Mouse (Mus musculus): ENCODE data around the gene Atl3. TPM values are rescaled to one million over a fixed set of nuclear protein-coding genes. Genes with fewer than 3 reads are reported as not detected.
"Not testable (repeated sequence)": the region's sequence is repeated elsewhere in the genome, so short reads cannot be mapped to it uniquely, and the experiment has no call there.

Atl3 gene
- polyA plus RNA-seq, 1 experiment from 2014 or later, result 11.6 TPM

DNA sequence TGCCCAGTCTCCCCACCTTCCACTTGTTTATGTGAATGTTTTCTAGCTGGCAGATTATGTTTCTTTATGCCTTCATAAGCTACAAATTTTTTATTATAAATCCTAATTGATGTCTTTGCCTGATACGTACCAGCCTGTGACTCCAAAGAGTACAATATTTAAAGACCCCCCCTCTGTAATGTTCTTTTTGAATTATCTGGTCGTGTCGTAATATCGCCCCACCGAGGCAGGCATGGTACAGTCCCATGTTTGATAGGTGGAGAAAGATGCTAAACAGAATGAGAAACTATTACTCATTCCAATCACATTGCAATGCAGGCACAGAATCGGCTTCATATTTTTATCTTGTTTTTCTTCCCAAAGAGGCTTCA is 10.3 kb upstream of the Atl3 start:
- peak; percentile 65 for ATAC-seq
- no peaks in the 10 kb centered on the region for H3K27me3 ChIP-seq (replicated peaks)
- peak overlapping the region; percentile 95 for H3K4me3 ChIP-seq (replicated peaks)
- peaks cover 8% of the 10 kb centered on the region for H3K4me1 ChIP-seq (replicated peaks)
- no peaks in the 10 kb centered on the region for H3K36me3 ChIP-seq
- H3K27ac ChIP-seq, result peak overlapping the region; percentile 46; the same call in 1 of the 2 replicates
- H3K9ac ChIP-seq, result peak overlapping the region; percentile 32
- H3K9me3 ChIP-seq, result no peaks in the 10 kb centered on the region
- 1% methylated on average over 6 of the region's 6 CpGs for WGBS
- H3K4me2 ChIP-seq (replicated peaks), result peak overlapping the region; percentile 78

- no peak for ATAC-seq
- no peak overlapping the region for H3K27ac ChIP-seq
- no peak overlapping the region for H3K4me3 ChIP-seq (replicated peaks)
- H3K9ac ChIP-seq, result no peak overlapping the region
- no peaks in the 10 kb centered on the region for H3K27me3 ChIP-seq (replicated peaks)
- H3K4me2 ChIP-seq (replicated peaks), result peak overlapping the region; percentile 78; the same call in 1 of the 2 replicates
- WGBS, result 60% methylated on average over 5 of the region's 5 CpGs
- peaks cover 8% of the 10 kb centered on the region for H3K4me1 ChIP-seq (replicated peaks)
- H3K9me3 ChIP-seq, result no peaks in the 10 kb centered on the region
- no peaks in the 10 kb centered on the region for H3K36me3 ChIP-seq
Observed at GRCm38 (mm10) chr19:7484076-7484475, 9.8 kb upstream of the Atl3 start.

DNA sequence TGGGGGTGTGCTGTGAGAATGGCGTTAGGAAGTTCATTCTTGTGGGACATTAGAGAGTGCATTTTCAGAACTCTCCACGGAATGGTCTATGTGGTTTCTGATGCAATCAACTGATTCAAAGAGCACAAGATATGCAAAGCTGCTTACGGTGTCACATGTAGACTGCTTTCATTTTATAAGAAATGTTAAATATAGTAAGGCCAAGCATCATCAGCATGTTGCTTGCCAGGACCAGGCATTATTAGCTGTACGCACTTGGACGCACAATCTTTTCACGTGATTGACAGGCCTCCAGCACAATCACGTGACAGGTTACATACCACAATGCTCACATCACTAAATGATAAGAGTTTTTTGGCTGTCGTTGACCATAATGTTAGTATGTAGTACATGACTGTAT is 6.2 kb upstream of the Atl3 start:
- Histone ChIP-seq H3K27ac (no peak overlapping the region), H3K9me3 (no peaks in the 10 kb centered on the region), H3K36me3 (no peaks in the 10 kb centered on the region), H3K9ac (no peak overlapping the region), H3K27me3 (replicated peaks) (no peaks in the 10 kb centered on the region), H3K4me2 (replicated peaks) (no peak overlapping the region), H3K4me1 (replicated peaks) (no peaks in the 10 kb centered on the region), H3K4me3 (replicated peaks) (no peak overlapping the region)
- no peak for ATAC-seq
- 82% methylated on average over 8 of the region's 8 CpGs for WGBS

- H3K27me3 ChIP-seq (replicated peaks), result no peaks in the 10 kb centered on the region
- WGBS, result 84% methylated on average over 6 of the region's 6 CpGs
- H3K9ac ChIP-seq, result no peak overlapping the region
- H3K36me3 ChIP-seq, result no peaks in the 10 kb centered on the region
- no peaks in the 10 kb centered on the region for H3K9me3 ChIP-seq
- no peak overlapping the region for H3K4me3 ChIP-seq (replicated peaks)
- ATAC-seq, result no peak
- H3K4me2 ChIP-seq (replicated peaks), result no peak overlapping the region
- no peaks in the 10 kb centered on the region for H3K4me1 ChIP-seq (replicated peaks)
- no peak overlapping the region for H3K27ac ChIP-seq
Observed at GRCm38 (mm10) chr19:7491960-7492359, 1.9 kb upstream of the Atl3 start.

DNA sequence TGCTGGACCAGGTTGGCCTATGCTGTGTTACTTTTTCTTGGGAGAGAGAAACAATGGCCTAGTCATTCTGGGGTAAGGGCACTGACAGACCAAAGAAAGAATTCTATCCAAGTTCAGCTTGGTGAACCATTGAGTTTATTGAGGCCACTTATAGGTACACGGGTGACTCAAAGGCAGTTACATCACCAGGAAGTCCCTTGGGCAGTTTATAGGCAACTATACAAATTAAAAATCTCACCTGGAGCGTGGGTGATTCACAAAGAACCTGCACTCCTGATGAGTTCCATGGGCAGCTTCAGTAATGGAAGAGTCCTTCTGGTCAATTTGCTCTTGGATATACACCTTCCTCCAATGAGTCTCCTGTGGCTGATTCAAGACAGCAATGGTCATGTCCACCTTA is 1.2 kb upstream of the Atl3 start:
- ATAC-seq, result no peak
- Histone ChIP-seq H3K36me3 (no peaks in the 10 kb centered on the region), H3K27me3 (replicated peaks) (no peaks in the 10 kb centered on the region), H3K27ac (no peak overlapping the region), H3K4me2 (replicated peaks) (no peak overlapping the region), H3K4me3 (replicated peaks) (no peak overlapping the region), H3K9ac (no peak overlapping the region), H3K4me1 (replicated peaks) (no peaks in the 10 kb centered on the region), H3K9me3 (no peaks in the 10 kb centered on the region)
- 86% methylated on average over 2 of the region's 2 CpGs for WGBS

DNA sequence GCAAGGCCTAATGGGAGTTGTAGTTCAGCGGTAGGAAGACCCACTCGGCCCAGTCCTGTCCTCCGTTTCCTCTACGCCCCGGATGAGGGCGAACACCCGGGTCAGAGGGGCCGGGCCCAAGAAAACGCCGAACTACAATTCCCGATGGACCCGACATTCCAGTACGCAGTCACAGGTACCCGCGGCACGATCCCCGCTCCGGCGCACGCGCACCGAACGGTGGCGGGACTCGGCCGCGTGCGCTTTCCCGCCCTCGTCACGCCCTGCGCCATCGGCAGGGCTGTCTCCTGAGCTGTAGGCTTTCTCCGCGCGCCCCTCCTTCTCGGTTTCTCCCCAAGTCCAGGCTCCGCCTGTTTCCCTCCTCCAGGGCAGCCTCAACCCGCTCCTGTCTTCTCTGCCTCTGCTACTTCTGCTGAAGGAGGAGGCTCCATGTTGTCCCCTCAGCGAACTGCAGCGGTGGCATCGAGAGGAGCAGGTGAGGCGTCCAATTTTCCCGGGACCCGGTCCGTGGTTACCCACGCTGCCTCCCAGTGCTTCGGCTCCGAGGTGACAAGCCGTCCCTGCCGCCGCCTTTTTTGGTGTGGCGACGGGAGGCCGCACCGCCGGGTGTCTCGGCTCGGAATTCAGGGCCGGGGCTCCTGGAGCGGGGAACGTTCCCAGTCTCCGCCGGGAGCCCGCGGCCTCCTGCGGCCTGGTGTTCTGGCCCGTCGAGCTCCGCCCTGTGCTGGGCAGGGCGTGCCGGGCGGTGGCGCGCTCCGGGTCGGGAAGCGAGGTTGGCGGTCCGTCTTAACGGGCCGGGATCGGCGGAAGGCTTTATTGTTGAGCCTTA is 561 bp downstream of the Atl3 start:
- Histone ChIP-seq H3K4me1 (replicated peaks) (no peaks in the 10 kb centered on the region), H3K36me3 (no peaks in the 10 kb centered on the region), H3K9me3 (no peaks in the 10 kb centered on the region), H3K27me3 (replicated peaks) (no peaks in the 10 kb centered on the region), H3K27ac (peak overlapping the region; percentile 98), H3K4me2 (replicated peaks) (peak overlapping the region; percentile 70), H3K9ac (peak overlapping the region; percentile 75), H3K4me3 (replicated peaks) (peak overlapping the region; percentile 59)
- under 1% methylated on average over 84 of the region's 84 CpGs for WGBS
- peak; percentile 96 for ATAC-seq

- no peaks in the 10 kb centered on the region for H3K36me3 ChIP-seq
- WGBS, result 41% methylated on average over 14 of the region's 14 CpGs
- H3K9ac ChIP-seq, result peak overlapping the region; percentile 75; the same call in 1 of the 2 replicates
- H3K27me3 ChIP-seq (replicated peaks), result no peaks in the 10 kb centered on the region
- H3K9me3 ChIP-seq, result no peaks in the 10 kb centered on the region
- no peak overlapping the region for H3K27ac ChIP-seq
- no peaks in the 10 kb centered on the region for H3K4me1 ChIP-seq (replicated peaks)
- H3K4me2 ChIP-seq (replicated peaks), result peak overlapping the region; percentile 70
- H3K4me3 ChIP-seq (replicated peaks), result peak overlapping the region; percentile 59
- ATAC-seq, result no peak
Observed at GRCm38 (mm10) chr19:7495221-7496038, 1.6 kb downstream of the Atl3 start.

- 71% methylated on average over 1 of the region's 1 CpGs for WGBS
Observed at GRCm38 (mm10) chr19:7496070-7496469, 2.2 kb downstream of the Atl3 start.

DNA sequence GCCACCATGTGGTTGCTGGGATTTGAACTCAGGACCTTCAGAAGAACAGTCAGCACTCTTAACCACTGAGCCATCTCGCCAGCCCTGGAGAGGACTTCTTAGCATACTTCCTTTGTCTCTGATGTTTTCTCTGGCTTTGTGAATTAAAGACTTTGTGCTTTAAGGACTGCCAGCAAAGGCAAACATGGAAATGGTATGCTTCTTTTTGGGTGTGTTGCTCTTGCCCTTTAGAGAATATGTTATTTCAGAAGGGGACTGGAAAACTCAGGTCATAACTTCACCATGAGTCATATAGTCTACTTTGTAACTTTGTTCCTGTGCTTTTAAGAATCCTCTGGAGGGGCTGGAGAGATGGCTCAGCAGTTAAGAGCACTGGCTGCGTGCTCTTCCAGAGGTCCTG is 5.0 kb downstream of the Atl3 start:
- H3K4me2 ChIP-seq (replicated peaks), result no peak overlapping the region
- ATAC-seq, result no peak
- no peaks in the 10 kb centered on the region for H3K36me3 ChIP-seq
- no peak overlapping the region for H3K9ac ChIP-seq
- no peak overlapping the region for H3K4me3 ChIP-seq (replicated peaks)
- no peaks in the 10 kb centered on the region for H3K9me3 ChIP-seq
- WGBS, result 92% methylated on average over 2 of the region's 2 CpGs
- no peaks in the 10 kb centered on the region for H3K4me1 ChIP-seq (replicated peaks)
- no peak overlapping the region for H3K27ac ChIP-seq
- no peaks in the 10 kb centered on the region for H3K27me3 ChIP-seq (replicated peaks)

More at GRCm38 (mm10) chr19:7496070-7496469, 2.2 kb downstream of the Atl3 start:
- not testable (repeated sequence) for H3K9me3 ChIP-seq; H3K4me3 ChIP-seq (replicated peaks); H3K4me1 ChIP-seq (replicated peaks); H3K4me2 ChIP-seq (replicated peaks); H3K27ac ChIP-seq; H3K36me3 ChIP-seq; H3K27me3 ChIP-seq (replicated peaks); ATAC-seq; H3K9ac ChIP-seq

- ATAC-seq, result no peak
- Histone ChIP-seq H3K9me3 (no peaks in the 10 kb centered on the region), H3K4me2 (replicated peaks) (no peak overlapping the region), H3K4me3 (replicated peaks) (no peak overlapping the region), H3K4me1 (replicated peaks) (no peaks in the 10 kb centered on the region), H3K27ac (no peak overlapping the region), H3K27me3 (replicated peaks) (no peaks in the 10 kb centered on the region), H3K36me3 (no peaks in the 10 kb centered on the region), H3K9ac (no peak overlapping the region)
- 88% methylated on average over 1 of the region's 1 CpGs for whole genome bisulfite sequencing
Observed at GRCm38 (mm10) chr19:7500701-7501100, 6.9 kb downstream of the Atl3 start.

- H3K9me3 ChIP-seq, result no peaks in the 10 kb centered on the region
- 73% methylated on average over 2 of the region's 2 CpGs for WGBS
- H3K27me3 ChIP-seq (replicated peaks), result no peaks in the 10 kb centered on the region
- no peaks in the 10 kb centered on the region for H3K36me3 ChIP-seq
- H3K27ac ChIP-seq, result no peak overlapping the region
- no peaks in the 10 kb centered on the region for H3K4me1 ChIP-seq (replicated peaks)
- no peak overlapping the region for H3K4me3 ChIP-seq (replicated peaks)
- H3K4me2 ChIP-seq (replicated peaks), result no peak overlapping the region
- no peak overlapping the region for H3K9ac ChIP-seq
- no peak for ATAC-seq
Observed at GRCm38 (mm10) chr19:7502432-7502831, 8.6 kb downstream of the Atl3 start.

DNA sequence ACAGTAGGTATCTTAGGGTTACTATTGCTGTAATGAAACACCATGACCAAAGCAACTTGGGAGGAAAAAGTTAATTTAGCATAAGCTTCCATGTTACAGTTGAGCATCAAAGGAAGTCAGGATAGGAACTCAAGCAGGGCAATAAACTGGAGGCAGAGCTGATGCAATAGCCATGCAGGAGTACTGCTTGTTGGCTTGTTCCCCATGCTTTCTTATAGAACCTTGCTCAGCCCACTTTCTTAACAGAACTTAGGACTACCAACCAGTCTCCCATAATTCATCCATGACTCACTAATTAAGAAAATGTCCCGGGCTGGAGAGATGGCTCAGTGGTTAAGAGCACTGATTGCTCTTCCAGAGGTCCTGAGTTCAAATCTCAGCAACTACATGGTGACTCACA is 12.5 kb downstream of the Atl3 start:
- Histone ChIP-seq H3K4me1 (replicated peaks) (no peaks in the 10 kb centered on the region), H3K4me2 (replicated peaks) (no peak overlapping the region), H3K27me3 (replicated peaks) (no peaks in the 10 kb centered on the region), H3K4me3 (replicated peaks) (no peak overlapping the region), H3K9ac (no peak overlapping the region), H3K9me3 (no peaks in the 10 kb centered on the region), H3K36me3 (peaks cover 3% of the 10 kb centered on the region; the same call in 1 of the 2 replicates), H3K27ac (no peak overlapping the region)
- 95% methylated on average over 1 of the region's 1 CpGs for WGBS
- ATAC-seq, result no peak
